Mouse (Mus musculus) brain, embryonic 14.5 days (tissue): ENCODE measurements around the gene Bcl3. TPM values are rescaled to one million over a fixed set of nuclear protein-coding genes. Genes with fewer than 3 reads are reported as not detected.
"Not testable (repeated sequence)": the region's sequence is repeated elsewhere in the genome, so short reads cannot be mapped to it uniquely, and the experiment has no call there.

Experiments
- DNase-seq: peaks from one replicate; pipeline ENCODE4 v3.0.0-alpha.2; 2011; ENCODE audit warnings: low read depth
- CTCF ChIP-seq: fragments of 200-500 bp; IDR thresholded peaks from 2 replicates; pipeline ENCODE4 v1.5.1; 2012; ENCODE audit warnings: inconsistent platforms, mild to moderate bottlenecking, moderate library complexity, borderline replicate concordance; ENCODE audit not compliant: insufficient read depth, insufficient read length; ENCODE audit errors: extremely low read depth
- POLR2A ChIP-seq: fragments of 200-500 bp; IDR thresholded peaks from 2 replicates; pipeline ENCODE4 v1.6.1; 2012; ENCODE audit warnings: mild to moderate bottlenecking, inconsistent platforms, borderline replicate concordance; ENCODE audit not compliant: poor library complexity, insufficient read depth, insufficient read length, severe bottlenecking; ENCODE audit errors: extremely low read depth
- polyA plus RNA-seq: library from polyadenylated mRNA; depleted of rRNA; stranded (reverse); fragments of >200 nt; gene quantifications from 2 replicates; pipeline ENCODE4 v1.2.3, GENCODE M21; 2012

The Bcl3 gene
- polyA plus RNA-seq, 1 experiment: 0.92 TPM

DNA sequence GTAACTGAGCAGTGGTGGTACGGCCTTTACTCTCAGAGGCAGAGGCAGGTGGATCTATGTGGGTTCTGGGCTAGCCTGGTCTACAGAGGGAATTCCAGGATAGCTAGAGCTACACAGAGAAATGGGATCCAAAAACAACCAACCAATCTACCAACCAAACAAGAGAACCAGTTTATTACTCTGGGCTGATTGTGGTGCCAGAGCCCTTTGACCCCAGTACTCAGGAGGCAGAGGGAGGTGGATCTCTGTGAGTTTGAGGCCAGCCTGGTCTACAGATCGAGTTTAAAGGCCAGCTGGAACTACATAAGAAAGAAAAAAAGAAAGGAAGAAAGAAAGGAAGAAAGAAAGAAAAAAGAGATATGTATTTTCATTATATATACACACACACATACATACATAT is 27.3 kb downstream of the Bcl3 start:
- no peak for DNase-seq
- TF ChIP-seq CTCF (no peak), POLR2A (no peak)

DNA sequence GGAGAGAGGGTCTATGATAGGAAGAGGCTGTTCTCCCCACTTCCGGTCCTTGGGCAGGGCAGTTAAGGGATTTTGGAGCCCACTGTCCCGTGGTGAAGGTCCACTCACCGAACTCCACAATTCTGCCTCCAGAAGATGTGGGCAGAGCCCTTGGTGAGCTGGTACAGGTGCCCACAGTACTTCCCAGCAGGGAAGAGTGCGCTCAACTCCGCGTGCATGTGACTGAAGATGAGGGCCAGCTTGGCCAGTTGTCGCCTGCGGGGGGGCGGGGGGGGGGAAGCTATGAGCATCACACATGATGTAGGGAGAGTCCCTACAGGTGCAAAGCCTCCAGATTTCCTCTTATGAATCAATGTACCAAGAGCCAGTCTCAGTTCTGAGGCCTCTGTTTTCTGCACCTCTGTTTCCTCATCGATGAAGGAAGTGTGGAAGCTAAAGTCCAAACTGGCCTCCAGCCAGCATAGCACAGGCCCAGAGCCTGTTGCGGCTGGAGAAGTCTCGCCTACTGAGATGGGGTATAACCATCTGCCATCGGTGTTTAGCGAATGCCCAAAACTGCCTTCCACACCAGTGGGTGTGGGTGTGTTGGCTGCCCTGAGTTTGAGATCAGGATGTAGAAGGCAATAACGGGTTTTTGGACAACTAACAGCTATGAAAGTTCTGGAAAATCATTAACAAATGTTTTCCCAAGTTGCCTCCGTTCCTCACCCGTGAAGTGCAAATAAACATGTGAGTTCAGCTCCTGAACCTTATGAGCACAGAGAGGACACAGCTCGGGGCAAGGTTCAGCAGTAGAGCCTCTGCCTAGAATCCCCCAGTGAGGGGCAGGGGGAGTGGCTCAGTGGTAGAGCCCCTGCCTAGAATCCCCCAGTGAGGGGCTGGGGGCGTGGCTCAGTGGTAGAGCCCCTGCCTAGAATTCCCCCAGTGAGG is 29.6 kb downstream of the Bcl3 start:
- no peak for DNase-seq
- TF ChIP-seq POLR2A (no peak), CTCF (no peak)

DNA sequence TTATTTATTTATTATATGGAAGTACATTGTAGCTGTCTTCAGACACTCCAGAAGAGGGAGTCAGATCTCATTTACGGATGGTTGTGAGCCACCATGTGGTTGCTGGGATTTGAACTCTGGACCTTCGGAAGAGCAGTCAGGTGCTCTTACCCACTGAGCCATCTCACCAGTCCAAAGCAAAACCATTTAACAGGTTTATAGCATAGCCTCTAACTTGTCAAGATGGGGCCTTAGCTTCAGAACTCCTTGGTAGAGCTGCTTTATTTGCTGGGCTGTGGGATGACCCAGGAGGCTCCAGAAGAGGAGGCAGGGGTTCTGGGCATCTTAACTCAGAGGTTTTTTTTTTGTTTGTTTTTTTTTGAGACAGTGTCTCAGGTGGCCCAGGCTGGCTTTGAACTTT is 31.1 kb downstream of the Bcl3 start:
- not testable (repeated sequence) for DNase-seq

DNA sequence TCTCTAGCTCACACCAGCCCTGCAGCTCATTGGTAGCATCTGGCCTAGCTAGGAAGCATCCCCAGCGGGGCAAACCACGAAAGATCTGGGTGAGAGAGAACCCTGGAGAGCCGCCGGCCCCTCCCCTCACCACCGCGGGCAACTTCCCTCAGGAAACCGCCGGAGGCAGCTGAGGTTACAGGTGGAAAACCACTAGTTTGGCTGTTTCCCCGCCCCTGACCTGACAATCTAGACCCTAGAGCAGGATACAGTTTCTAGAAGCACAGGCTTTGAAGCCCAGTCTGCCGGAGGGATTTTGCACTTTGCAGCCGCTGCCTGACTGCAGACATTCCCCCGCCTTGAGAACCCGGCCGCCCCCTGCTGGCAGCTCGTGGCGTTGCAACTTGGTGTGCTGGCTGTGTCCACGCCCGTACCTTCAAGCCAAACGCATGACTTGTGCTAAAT is 32.6 kb downstream of the Bcl3 start:
- peak; percentile 96 for TF ChIP-seq CTCF
- TF ChIP-seq POLR2A: no peak
- DNase-seq: peak; percentile 89

DNA sequence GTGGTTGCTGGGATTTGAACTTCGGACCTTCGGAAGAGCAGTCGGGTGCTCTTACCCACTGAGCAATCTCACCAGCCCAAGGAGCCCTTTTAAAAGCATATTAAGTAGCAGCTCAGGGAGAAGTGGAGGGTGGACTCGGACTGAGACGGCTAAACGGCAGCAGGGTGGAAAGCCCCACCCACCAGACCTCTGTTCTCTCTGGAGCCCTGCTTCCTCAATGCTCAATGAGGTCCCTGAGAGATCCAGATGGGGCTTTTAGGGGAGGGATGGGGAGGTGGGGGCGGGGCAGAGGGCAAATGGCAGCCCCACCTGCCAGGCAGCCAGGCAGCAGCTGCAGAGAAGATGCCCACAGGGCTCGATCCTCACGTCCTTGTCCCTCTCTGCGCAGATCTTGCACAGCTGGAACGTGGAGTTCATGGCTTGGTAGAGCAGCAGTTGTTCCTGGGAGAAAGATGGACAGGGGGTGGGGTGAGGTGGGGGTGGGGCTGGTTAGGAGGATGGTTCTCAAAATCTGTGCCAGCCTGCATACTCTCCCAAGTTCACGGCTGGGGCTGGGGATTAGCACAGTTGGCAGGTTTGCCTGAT is 36.6 kb downstream of the Bcl3 start:
- DNase-seq: no peak
- TF ChIP-seq CTCF (no peak), POLR2A (no peak)

DNA sequence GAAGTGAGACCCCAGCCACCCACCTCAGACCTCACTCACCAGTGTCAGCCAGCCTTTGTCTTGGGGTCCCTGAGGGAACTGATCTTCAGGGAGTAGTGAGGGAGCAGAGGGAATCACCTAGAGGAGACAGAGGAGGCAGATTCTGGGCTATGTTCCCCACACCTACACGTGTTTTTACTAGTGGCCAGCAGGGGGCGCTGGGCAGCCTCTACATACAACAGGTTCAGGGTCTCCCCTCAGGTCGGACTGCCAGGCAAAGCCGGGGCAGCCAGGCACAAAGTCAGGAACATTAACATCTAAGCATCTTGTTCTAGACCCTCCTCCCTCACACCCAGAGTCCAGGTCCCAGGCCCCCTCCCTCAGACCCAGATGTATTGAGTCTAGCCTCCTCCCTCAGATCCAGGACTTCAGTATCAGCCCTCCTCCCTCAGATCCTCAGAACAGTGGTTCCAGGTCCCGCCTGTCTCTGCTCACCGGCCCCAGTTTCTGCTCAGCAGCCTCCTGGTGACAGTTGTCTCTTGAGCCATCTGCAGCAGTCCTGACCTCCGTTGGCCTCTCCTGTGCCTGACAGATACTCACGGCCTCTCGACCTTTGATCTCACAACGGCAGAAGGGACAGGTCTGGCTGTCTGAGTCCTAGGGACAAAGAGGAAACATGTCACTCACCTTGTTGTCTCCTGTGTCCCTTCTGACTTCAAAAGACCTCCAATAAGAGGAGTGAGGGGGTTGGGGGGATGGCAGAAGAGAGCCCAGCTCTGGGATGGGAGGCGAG is 37.6 kb downstream of the Bcl3 start:
- no peak for TF ChIP-seq POLR2A
- peak; percentile 34; the same call in 1 of the 2 replicates for TF ChIP-seq CTCF
- no peak for DNase-seq

DNA sequence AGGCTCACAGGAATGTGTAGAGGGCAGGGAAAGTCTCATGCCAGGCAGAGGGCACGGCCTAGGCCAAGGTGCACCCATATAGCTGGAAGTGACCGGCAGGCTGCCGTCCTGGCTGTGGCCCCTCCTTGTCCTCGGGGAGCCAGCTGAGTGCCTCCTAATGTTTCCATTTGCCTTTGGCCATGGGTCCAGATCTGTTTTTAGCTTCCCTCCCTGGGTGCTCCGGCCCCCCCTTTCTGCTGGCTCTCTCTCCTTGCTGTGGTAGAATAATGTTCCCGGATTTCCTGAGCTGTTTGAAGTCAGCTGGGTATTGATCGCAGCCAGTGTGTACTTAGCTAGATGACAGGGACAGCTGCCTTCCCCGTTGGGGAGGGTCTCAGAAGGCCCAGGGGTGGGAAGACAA is 38.9 kb downstream of the Bcl3 start:
- TF ChIP-seq POLR2A (no peak), CTCF (no peak)

DNA sequence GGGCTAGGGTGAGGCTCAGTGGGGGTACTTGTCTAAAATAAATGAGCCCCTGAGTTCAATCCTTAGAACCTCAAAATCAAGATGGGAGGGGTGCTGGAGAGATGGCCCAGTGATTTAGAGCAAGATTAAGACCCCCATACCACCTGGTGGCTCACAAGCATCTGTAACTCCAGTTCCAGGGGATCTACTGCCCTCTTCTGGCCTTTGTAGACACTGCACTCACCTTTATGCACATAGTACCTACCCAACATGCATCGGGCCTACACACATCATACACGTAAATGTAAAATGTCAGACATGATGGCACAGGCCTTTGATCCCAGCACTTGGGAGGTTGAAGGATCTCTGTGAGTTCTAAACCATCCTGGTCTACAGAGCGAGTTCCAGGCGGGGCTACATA is 39.9 kb downstream of the Bcl3 start:
- no peak for DNase-seq
- TF ChIP-seq POLR2A (no peak), CTCF (peak; percentile 27; the same call in 1 of the 2 replicates)

More for the DNA sequence above, 38.9 kb downstream of the Bcl3 start:
- DNase-seq: no peak

DNA sequence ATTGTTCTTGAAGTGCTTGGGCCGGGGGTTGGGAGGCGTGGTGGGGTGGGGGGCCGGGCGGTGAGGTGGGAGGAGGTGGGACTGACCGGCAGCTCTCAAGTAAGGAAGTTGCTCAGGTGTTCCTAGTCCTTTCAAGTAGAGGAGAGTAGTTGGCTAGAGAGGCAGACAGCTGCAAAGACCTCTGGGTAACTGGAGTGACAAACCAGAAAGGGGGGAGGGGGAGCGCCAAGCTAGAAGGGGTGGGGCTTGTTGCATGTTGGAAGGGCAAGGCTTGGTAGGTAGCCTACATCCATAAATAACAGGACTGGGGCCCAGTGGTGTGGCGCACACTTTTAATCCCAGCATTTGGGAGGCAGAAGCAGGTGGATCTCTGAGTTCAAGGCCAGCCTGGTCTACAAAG is 40.8 kb downstream of the Bcl3 start:
- DNase-seq: no peak

DNA sequence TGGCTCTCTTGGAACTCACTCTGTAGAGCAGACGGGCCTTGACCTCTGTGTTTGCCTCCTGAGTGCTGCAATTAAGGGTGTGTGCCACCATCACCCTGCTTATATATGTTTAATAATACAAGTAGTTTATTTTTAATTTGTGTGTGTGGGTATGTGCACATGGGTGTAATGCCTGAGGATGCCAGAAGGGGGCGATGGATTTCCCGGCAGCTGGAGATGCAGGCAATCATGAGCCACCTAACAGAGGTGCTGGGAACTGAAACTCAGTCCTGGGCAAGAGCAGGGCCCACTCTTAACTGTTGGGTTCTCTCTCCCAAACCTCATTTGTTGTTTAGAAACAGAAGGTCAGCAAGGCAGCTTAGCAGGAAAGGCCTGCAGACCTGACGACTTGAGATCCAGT is 42.7 kb downstream of the Bcl3 start:
- TF ChIP-seq POLR2A: no peak
- peak; percentile 25; the same call in 1 of the 2 replicates for TF ChIP-seq CTCF
- no peak for DNase-seq

More for the DNA sequence above, 40.8 kb downstream of the Bcl3 start:
- no peak for TF ChIP-seq CTCF
- TF ChIP-seq POLR2A: no peak

DNA sequence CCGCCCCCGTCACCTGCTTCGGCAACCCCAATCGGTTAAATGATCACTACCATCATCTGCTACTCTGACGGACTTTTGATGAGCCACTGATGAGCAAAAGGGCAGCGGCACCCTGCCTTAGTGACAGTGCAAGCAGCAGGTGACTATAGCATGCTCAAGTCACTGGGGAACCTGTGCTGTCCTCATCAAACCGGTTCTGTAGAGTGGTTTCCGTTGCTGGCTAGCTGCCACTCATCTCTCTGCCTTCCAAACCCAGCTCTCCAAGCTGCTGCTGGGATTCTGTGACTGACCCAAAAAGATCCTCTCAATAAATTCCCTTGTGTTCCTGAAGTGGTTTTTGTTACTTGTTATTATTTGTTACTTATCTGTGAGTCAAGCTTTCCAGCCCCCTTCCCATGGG is 43.9 kb downstream of the Bcl3 start:
- no peak for DNase-seq
- no peak for TF ChIP-seq POLR2A
- TF ChIP-seq CTCF: no peak
